Mouse (Mus musculus) heart, embryonic 12.5 days (tissue): ENCODE measurements around the gene BC025446. TPM values are rescaled to one million over a fixed set of nuclear protein-coding genes. Genes with fewer than 3 reads are reported as not detected.

Experiments
- ATAC-seq: fragments of 200-750 bp; cut with Nextera tagmentation; 2 replicates; pipeline ENCODE4 v1.8.0; 2017; ENCODE audit warnings: moderate TSS enrichment, moderate library complexity; ENCODE audit not compliant: insufficient number of reproducible peaks, low FRiP score
- H3K27ac ChIP-seq: fragments of 300-500 bp; sonication (generic); 2 replicates; pipeline ENCODE4 v1.5.1; 2016; ENCODE audit warnings: mild to moderate bottlenecking, moderate library complexity; ENCODE audit not compliant: poor library complexity, severe bottlenecking
- H3K27me3 ChIP-seq: fragments of 300-500 bp; sonication (generic); replicated peaks from 2 replicates; pipeline ENCODE4 v1.6.1; 2016; ENCODE audit warnings: mild to moderate bottlenecking, moderate library complexity
- H3K36me3 ChIP-seq: fragments of 300-500 bp; sonication (generic); 2 replicates; pipeline ENCODE4 v1.6.1; 2016; ENCODE audit warnings: mild to moderate bottlenecking, moderate library complexity
- H3K4me1 ChIP-seq: fragments of 300-500 bp; sonication (generic); replicated peaks from 2 replicates; pipeline ENCODE4 v1.6.1; 2016; ENCODE audit warnings: mild to moderate bottlenecking
- H3K4me2 ChIP-seq: fragments of 300-500 bp; sonication (generic); 2 replicates; pipeline ENCODE4 v1.6.1; 2016; ENCODE audit warnings: mild to moderate bottlenecking, moderate library complexity
- H3K4me3 ChIP-seq: fragments of 300-500 bp; sonication (generic); 2 replicates; pipeline ENCODE4 v1.5.1; 2016; ENCODE audit warnings: mild to moderate bottlenecking
- H3K9ac ChIP-seq: fragments of 300-500 bp; sonication (generic); 2 replicates; pipeline ENCODE4 v1.6.1; 2016; ENCODE audit warnings: mild to moderate bottlenecking, moderate library complexity
- H3K9me3 ChIP-seq: fragments of 300-500 bp; sonication (generic); replicated peaks from 2 replicates; pipeline ENCODE4 v1.6.1; 2016; ENCODE audit warnings: mild to moderate bottlenecking, moderate library complexity
- WGBS: fragments of 180-500 bp; shearing (Covaris S2); methylation state at CpG from one replicate; pipeline ENCODE4 v1.1.7; 2016; 5-methylcytosine and 5-hydroxymethylcytosine counted together
- polyA plus RNA-seq: library from polyadenylated mRNA; unstranded; fragments of >200 nt; fragmentation: Nextera tagmentation; extraction: Ambion mirVana; gene quantifications from 2 replicates; pipeline ENCODE4 v1.2.1, GENCODE M21; 2016

The BC025446 gene
- polyA plus RNA-seq, 1 experiment from 2014 or later, result not detected

DNA sequence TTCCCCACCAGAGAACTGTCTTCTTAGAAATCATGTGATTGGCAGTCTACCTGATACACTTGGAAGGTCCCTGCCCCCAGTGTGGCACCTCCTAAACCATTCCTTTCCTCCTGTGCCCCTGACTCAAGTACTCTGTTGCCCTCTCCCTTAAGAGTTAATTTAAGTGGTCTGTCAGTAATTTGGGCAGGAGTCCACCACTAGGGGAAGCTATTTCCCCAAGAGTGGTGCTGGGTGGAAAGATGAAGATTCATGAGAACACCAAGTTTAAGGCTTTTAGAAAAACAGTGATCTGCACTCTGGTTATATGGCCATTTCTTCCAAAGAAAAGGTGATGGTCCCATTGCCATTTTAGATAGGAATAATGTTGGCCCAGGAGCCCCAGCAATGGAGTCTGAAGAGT, 49.7 kb downstream of the BC025446 start:
- H3K4me2 ChIP-seq, result no peak overlapping the region
- no peak for ATAC-seq
- H3K9me3 ChIP-seq, result peaks cover 3% of the 10 kb centered on the region; the same call in 1 of the 2 replicates
- H3K36me3 ChIP-seq, result no peaks in the 10 kb centered on the region
- H3K27me3 ChIP-seq, result no peaks in the 10 kb centered on the region
- H3K4me3 ChIP-seq, result no peak overlapping the region
- no peaks in the 10 kb centered on the region for H3K4me1 ChIP-seq
- no peak overlapping the region for H3K9ac ChIP-seq
- H3K27ac ChIP-seq, result no peak overlapping the region

DNA sequence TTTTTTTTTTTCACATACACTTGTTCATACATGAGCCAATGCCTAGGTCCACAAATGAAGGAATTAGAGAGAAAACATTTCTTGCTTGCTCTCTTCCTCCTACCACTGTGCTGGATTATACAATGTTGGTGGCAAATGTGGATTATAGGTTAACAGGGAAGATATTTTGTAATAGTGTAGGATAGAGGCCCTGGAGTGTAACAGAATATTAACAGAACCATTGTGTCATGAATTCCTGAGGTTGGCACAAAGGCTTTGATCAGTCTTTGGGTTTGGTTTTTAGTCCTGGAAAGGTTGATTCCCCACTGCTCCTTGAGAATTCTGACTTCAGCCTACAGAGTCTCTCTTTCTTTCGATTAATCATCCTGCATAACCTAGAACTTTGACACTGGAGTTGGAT, 50.5 kb downstream of the BC025446 start:
- H3K9ac ChIP-seq, result no peak overlapping the region
- H3K4me3 ChIP-seq, result no peak overlapping the region
- H3K9me3 ChIP-seq, result no peaks in the 10 kb centered on the region
- H3K4me2 ChIP-seq, result no peak overlapping the region
- no peaks in the 10 kb centered on the region for H3K4me1 ChIP-seq
- no peaks in the 10 kb centered on the region for H3K27me3 ChIP-seq
- no peaks in the 10 kb centered on the region for H3K36me3 ChIP-seq
- no peak overlapping the region for H3K27ac ChIP-seq
- ATAC-seq, result no peak
- 50% methylated on average over 1 of the region's 1 CpGs for WGBS

DNA sequence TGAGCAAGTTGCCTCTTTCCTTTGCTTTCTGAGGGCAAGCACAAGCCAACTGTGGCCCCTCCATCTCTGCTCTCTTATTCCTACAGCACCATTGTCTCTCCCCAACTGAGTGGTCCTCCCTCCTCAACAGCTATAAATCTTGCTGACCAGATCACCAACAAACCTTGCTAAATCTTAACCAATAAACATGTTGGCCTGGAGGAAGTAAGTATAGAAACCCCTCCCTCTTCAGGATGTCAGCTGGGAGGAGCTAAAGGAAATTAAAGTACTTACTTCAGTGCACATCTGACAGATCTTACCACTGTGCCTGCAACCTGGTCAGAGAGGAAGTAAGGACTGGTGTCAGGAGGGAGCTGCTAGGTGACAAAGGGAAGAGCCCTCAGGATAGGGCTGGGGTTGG, 51.9 kb downstream of the BC025446 start, which contains the start of gene Ly6f:
Gene Ly6f (plus strand): TSS at position 301 of the 400 bp plus-strand sequence.
- Histone ChIP-seq H3K9me3 (0 out of 2 replicates have a peak, but pooled peaks cover 4% of the 10 kb centered on the region), H3K27ac (no peak within 1 kb of the TSS), H3K4me1 (no peaks in the 10 kb centered on the region), H3K27me3 (no peaks in the 10 kb centered on the region), H3K9ac (no peak within 1 kb of the TSS), H3K4me2 (no peak within 1 kb of the TSS), H3K4me3 (no peak within 1 kb of the TSS), H3K36me3 (no peaks in the 10 kb centered on the region)
- ATAC-seq, result no peak

DNA sequence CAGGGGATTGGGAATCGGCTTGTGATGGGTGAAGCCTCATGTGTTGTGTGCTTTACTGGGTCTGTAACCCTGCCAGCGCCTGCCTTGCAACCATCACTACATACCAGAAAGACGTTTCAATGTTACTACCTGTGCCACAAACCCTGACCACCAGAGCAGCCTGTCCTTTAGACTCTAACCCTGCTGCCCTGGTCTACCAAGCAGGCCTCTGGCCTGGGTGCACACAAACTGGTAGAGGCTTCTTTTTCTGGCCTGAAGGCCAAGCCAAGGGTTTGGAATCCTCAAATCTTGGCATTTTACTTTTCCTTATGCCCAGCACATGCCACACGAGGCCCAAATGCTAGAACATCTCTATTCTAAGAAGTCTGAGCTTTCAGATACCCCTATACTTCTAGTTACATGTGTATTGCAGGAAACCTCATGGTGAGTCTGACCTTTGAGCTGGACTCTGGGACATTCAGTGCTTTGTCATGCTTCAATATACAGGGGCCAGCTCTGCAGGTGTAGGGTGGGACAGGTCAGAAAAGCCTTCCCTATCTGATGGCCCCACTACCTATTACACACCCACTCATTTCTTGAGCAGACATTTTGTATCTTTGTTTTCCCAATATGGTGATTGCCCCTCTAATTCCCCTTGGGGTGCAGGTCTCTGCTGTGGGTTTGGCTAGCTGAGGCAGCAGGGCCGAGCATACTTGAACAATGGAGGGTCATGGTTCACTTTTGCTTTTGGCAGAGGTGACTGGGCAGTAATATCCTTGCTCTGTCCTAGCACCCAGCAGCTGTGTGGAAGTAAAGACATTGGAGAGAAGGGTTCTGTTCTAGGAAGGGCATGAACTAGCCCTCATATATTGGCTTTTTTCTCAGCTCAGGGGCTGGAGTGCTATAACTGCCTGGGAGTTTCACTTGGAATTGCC, 53.0 kb downstream of the BC025446 start:
- H3K27ac ChIP-seq, result no peak overlapping the region
- no peaks in the 10 kb centered on the region for H3K27me3 ChIP-seq
- H3K4me2 ChIP-seq, result no peak overlapping the region
- H3K4me3 ChIP-seq, result no peak overlapping the region
- peaks cover 4% of the 10 kb centered on the region; the same call in 1 of the 2 replicates for H3K9me3 ChIP-seq
- no peak overlapping the region for H3K9ac ChIP-seq
- ATAC-seq, result no peak
- no peaks in the 10 kb centered on the region for H3K4me1 ChIP-seq
- WGBS, result 67% methylated on average over 5 of the region's 5 CpGs
- no peaks in the 10 kb centered on the region for H3K36me3 ChIP-seq

DNA sequence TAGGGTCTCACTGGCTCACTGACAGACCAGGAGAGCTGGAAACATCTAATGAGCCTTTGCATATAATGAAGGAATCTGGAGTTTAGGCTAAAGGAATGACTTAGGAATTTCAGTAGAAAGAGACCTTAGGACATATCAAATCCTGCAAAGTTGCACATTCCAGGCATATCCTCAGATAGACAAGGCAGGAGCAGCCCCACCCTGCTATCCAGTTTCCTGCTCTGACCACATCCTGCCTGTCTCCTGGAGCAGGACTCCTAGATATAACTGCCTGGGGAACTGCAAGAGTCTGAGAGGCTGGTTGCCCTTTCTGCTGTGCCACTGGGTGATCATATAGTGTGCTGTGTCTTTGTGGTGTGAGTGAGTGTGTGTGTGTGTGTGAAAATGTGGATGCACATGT, 54.0 kb downstream of the BC025446 start:
- no peaks in the 10 kb centered on the region for H3K4me1 ChIP-seq
- H3K4me2 ChIP-seq, result no peak overlapping the region
- H3K9me3 ChIP-seq, result peaks cover 4% of the 10 kb centered on the region; the same call in 1 of the 2 replicates
- no peak overlapping the region for H3K27ac ChIP-seq
- ATAC-seq, result no peak
- no peaks in the 10 kb centered on the region for H3K36me3 ChIP-seq
- no peak overlapping the region for H3K9ac ChIP-seq
- no peak overlapping the region for H3K4me3 ChIP-seq
- no peaks in the 10 kb centered on the region for H3K27me3 ChIP-seq

DNA sequence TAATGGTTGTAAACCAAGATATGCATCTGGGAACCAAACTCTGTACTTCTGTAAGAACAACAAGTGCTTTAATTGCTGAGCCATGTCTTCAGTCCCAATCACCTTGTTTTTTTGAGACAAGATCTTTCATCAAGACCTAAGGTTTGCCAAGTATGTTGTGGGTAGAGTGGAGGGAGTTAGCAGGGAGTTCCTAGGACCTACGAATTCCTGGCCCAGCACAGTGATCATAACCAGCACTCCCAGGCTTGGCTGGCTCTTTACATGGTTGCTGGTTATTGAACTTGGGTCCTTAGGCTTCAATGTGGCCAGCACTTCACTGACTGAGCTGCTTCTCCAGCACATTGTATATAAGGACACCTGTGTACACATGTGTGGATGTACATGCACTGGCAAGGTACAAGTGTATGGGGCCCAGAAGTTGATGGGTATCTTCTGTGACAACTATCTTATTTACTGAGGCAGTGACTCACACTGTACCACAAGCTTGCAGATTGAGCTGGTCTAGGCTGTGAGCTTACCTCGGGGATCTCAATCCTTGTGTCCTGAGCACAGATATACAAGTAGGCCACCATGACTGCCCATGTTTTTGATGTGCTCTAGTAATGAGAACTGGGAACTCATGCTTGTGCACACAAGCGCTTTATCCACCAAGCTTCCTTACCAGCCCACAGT, 54.7 kb downstream of the BC025446 start:
- H3K27ac ChIP-seq, result no peak overlapping the region
- no peak overlapping the region for H3K9ac ChIP-seq
- no peak overlapping the region for H3K4me2 ChIP-seq
- ATAC-seq, result no peak
- no peak overlapping the region for H3K4me3 ChIP-seq
- no peaks in the 10 kb centered on the region for H3K27me3 ChIP-seq
- WGBS, result 63% methylated on average over 3 of the region's 3 CpGs
- peaks cover 4% of the 10 kb centered on the region; the same call in 1 of the 2 replicates for H3K9me3 ChIP-seq
- no peaks in the 10 kb centered on the region for H3K36me3 ChIP-seq
- no peaks in the 10 kb centered on the region for H3K4me1 ChIP-seq

DNA sequence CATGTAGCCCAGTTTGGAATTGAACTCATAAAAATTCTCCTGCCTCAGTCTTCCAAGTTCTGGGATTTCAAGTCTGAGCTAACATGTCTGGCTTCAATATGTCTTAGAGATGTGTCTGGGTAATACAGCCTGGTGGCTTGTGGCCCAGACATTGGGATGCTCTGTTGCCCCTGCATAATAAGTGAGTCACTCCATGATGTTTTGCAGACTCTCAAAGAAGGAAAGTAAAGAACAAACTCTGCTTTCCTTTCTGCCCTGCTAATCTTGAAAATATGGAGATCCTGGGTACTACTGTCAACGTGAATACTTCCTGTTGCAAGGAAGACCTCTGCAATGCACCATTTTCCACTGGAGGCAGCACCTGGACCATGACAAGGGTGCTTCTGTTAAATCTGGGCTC, 55.2 kb downstream of the BC025446 start:
- Histone ChIP-seq H3K4me1 (no peaks in the 10 kb centered on the region), H3K27me3 (no peaks in the 10 kb centered on the region), H3K27ac (no peak overlapping the region), H3K9ac (no peak overlapping the region), H3K36me3 (no peaks in the 10 kb centered on the region), H3K4me2 (no peak overlapping the region), H3K9me3 (peaks cover 4% of the 10 kb centered on the region; the same call in 1 of the 2 replicates), H3K4me3 (no peak overlapping the region)
- no peak for ATAC-seq
- WGBS, result 56% methylated on average over 1 of the region's 1 CpGs

DNA sequence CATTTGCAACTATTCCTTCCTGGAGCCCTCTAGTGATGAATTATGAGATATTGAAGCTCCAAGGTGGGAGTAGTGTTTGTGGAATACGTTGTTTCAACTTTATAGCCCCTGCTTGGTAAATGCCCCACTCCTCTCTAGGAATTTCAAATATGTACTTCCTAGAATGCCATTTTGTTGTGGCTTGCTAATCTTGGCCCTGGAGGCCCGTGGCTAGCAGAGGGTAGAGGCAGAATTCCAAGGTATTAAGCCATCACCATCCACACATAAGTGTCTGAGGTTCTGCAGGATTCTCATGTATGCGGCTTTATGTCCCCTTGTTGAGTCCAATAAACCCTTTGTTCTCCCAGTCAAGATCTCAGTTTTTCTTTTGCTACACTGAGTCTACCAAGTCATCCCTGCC, 55.7 kb downstream of the BC025446 start:
- no peaks in the 10 kb centered on the region for H3K4me1 ChIP-seq
- H3K27ac ChIP-seq, result no peak overlapping the region
- H3K9ac ChIP-seq, result no peak overlapping the region
- H3K4me2 ChIP-seq, result no peak overlapping the region
- peaks cover 4% of the 10 kb centered on the region; the same call in 1 of the 2 replicates for H3K9me3 ChIP-seq
- no peaks in the 10 kb centered on the region for H3K36me3 ChIP-seq
- no peaks in the 10 kb centered on the region for H3K27me3 ChIP-seq
- ATAC-seq, result no peak
- no peak overlapping the region for H3K4me3 ChIP-seq
- WGBS, result 64% methylated on average over 3 of the region's 3 CpGs

Other genes with a start within 250 kb of the BC025446 start
- not detected in 2 replicates for gene Ly6i, start 232.9 kb upstream of the BC025446 start, polyA plus RNA-seq
- gene Ly6a, start 218.3 kb upstream of the BC025446 start, polyA plus RNA-seq, result 0.49 and 0.87 TPM in 2 replicates
- gene Ly6c1, start 167.5 kb upstream of the BC025446 start, polyA plus RNA-seq, result 0.91 and 1.2 TPM in 2 replicates
- not detected in 2 replicates for gene Ly6c2, start 104.4 kb upstream of the BC025446 start, polyA plus RNA-seq
- not detected in 2 replicates for gene Ly6g, start 61.1 kb upstream of the BC025446 start, polyA plus RNA-seq
- gene Ly6f, start 52.0 kb downstream of the BC025446 start, polyA plus RNA-seq, result not detected in 2 replicates